Mouse (Mus musculus): Measurements from ENCODE around the gene Gas2. TPM values are rescaled to one million over a fixed set of nuclear protein-coding genes. Genes with fewer than 3 reads are reported as not detected.

Gas2 gene
- 4.9 to 6.5 TPM (median 5.0 TPM) in 4 replicates for total RNA-seq (2023; ENCODE audit: inconsistent age)

GRCm38 (mm10) chr7:51861250-51862096 is at the start of gene Gas2:
Gene Gas2, plus strand, starts transcription at chr7:51862015.

DNA sequence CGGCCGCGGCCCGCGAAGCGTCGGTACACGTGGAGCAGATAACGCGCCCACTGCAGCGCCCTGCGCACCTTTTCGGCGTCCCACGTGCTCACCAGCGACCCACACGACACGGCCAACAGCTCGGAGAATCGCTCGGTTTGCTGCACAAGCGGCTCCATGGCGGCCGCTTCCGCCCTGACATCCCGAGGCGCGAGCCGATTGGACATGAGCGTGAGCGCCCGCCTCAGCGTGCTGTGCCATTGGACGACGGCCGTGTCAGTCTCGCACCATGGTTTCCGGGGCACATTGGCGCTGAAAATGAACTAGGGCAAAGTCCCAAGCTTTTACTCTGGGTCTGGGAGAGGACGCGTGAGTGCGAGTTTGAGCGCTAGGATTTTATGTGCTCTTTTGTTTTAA is 280 bp downstream of the Gas2 start, which contains the start of gene Fancf:
Gene Fancf, minus strand, starts transcription at position 171 of the 396 bp plus-strand sequence.

DNA sequence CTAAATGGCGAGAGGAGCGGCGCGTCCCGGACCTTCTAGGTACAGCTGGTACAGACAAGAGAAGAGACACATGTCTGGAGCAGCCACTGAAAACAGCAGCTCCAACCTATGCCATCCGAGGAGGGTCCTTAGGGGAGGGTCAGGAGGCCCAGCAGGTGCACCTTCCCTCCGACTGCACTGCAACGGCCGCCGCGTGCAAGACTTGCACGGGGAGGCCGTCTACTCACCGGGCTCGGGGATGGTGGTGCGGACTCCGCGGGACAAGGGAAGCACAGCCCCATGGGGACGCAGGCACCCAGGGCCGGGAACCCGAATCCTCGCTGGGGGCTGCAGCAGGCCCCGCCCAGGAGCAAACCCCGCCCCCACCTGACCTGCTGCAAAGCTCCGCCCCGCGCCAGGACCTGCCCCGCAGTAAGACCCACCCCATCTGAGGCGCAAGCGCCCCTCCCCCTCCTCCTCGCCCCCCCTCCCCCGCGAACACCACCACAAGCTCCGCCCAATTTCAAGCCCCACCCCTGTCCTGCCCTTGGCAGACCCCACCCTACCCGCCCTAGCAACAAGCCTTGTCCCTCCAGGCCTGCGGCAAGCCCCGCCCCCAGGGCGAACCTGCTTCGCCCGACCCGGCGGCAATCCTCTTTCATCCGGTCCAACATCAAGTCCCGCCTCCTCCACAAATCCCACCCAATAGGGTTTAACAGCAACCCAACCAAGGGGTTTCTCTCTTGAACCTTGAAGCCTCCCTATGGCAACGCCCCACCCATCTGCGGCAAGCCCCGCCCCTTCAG is 143.9 kb downstream of the Gas2 start, which contains the start of gene Svip:
Gene Svip, minus strand, starts transcription at position 508 of the 785 bp plus-strand sequence.

DNA sequence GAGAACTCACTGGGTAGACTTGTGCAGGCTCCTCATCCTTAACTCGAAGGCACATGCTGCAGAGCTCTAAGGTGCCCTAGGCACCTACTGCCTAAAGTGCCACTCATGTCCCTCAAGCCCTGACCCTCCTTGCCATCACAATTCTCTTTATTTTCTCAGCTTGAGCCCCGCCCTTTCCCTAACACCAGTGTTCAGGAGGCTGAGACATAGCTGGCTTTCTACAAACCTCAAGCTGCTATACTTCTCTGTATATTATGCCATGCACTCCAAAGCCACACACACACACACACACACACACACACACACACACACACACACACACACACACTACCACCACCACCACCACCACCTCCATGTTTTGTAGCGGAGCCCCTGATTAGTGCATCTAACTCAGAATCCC is 153.8 kb downstream of the Gas2 start, which contains the start of gene 1700015G11Rik:
Gene 1700015G11Rik, minus strand, starts transcription at position 101 of the 400 bp plus-strand sequence.

Other genes with a start within 250 kb of the Gas2 start
- gene Slc17a6, start 240.0 kb upstream of the Gas2 start, total RNA-seq (2023; ENCODE audit: inconsistent age): not detected in 4 replicates
- 3.2 to 6.1 TPM (median 4.5 TPM) in 4 replicates for gene Fancf, start 252 bp downstream of the Gas2 start, total RNA-seq (2023; ENCODE audit: inconsistent age)
- 0.48 to 2.1 TPM (median 0.76 TPM) in 4 replicates for gene Svip, start 144.0 kb downstream of the Gas2 start, total RNA-seq (2023; ENCODE audit: inconsistent age)
- gene 1700015G11Rik, start 153.7 kb downstream of the Gas2 start, total RNA-seq (2023; ENCODE audit: inconsistent age): not detected in 4 replicates

Measured in B cell, adult (primary cell).